Mouse (Mus musculus) spleen, postnatal 14 days (tissue): ENCODE data around the gene Elmo2.

Experiments
- DNase-seq, 2 experiments: peaks; one replicate each; pipeline ENCODE4 v3.0.0; 2021 to 2022; ENCODE audit warnings: low spot score in 2 of 2

Elmo2 gene

GRCm38 (mm10) chr2:165326304-165327190 lies at the start of gene Elmo2:
Gene Elmo2, minus strand, starts transcription at chr2:165326479.
- peak; percentile 95 to 96 for DNase-seq

- no peak for DNase-seq
Observed at GRCm38 (mm10) chr2:165376001-165376400, 49.7 kb upstream of the Elmo2 start.

GRCm38 (mm10) chr2:165375478-165375877 lies 49.2 kb upstream of the Elmo2 start:
- no peak for DNase-seq

- no peak for DNase-seq
Observed at GRCm38 (mm10) chr2:165371066-165371465, 44.8 kb upstream of the Elmo2 start.

GRCm38 (mm10) chr2:165370348-165370747 lies 44.1 kb upstream of the Elmo2 start:
- no peak for DNase-seq

GRCm38 (mm10) chr2:165368496-165368895 lies 42.2 kb upstream of the Elmo2 start, which contains the start of gene Zfp663:
Gene Zfp663, minus strand, starts transcription at chr2:165368729.
- no peak for DNase-seq

GRCm38 (mm10) chr2:165367868-165368439 lies 41.7 kb upstream of the Elmo2 start:
- DNase-seq: no peak

- no peak for DNase-seq
Observed at GRCm38 (mm10) chr2:165367047-165367520, 40.8 kb upstream of the Elmo2 start.

GRCm38 (mm10) chr2:165364334-165365091 lies 38.2 kb upstream of the Elmo2 start:
- peak in 1 of 2 experiments; percentile 25 for DNase-seq

- no peak for DNase-seq
Observed at GRCm38 (mm10) chr2:165363282-165363681, 37.0 kb upstream of the Elmo2 start.

GRCm38 (mm10) chr2:165360861-165361260 lies 34.6 kb upstream of the Elmo2 start:
- peak in 1 of 2 experiments; percentile 19 for DNase-seq

- DNase-seq: no peak
Observed at GRCm38 (mm10) chr2:165351828-165352513, 25.7 kb upstream of the Elmo2 start.

GRCm38 (mm10) chr2:165349466-165349865 lies 23.2 kb upstream of the Elmo2 start:
- no peak for DNase-seq

- DNase-seq: no peak
Observed at GRCm38 (mm10) chr2:165346180-165346579, 19.9 kb upstream of the Elmo2 start.

- DNase-seq: peak; percentile 26 to 45
Observed at GRCm38 (mm10) chr2:165337191-165337590, 10.9 kb upstream of the Elmo2 start.

GRCm38 (mm10) chr2:165332610-165333210 lies 6.4 kb upstream of the Elmo2 start:
- peak in 1 of 2 experiments; percentile 25 for DNase-seq

- no peak for DNase-seq
Observed at GRCm38 (mm10) chr2:165329703-165330102, 3.4 kb upstream of the Elmo2 start.

GRCm38 (mm10) chr2:165328746-165329145 lies 2.5 kb upstream of the Elmo2 start:
- no peak for DNase-seq

GRCm38 (mm10) chr2:165327386-165327785 lies 1.1 kb upstream of the Elmo2 start:
- no peak for DNase-seq

GRCm38 (mm10) chr2:165325521-165326303 lies 567 bp downstream of the Elmo2 start:
- DNase-seq: no peak
